Mouse (Mus musculus) frontal cortex, postnatal 10 days (tissue): ENCODE results near the gene Cracr2a.

ENCODE experiments used
- DNase-seq, 2 experiments: peaks; one replicate each; pipeline ENCODE4 v3.0.0; 2022; ENCODE audit warnings: low spot score in 2 of 2, mixed read lengths in 1 of 2

Gene Cracr2a

GRCm38 (mm10) chr6:127565951-127566732, 5.0 kb downstream of the Cracr2a start:
- DNase-seq, result no peak

- no peak for DNase-seq
Measured at GRCm38 (mm10) chr6:127571849-127572550, 10.9 kb downstream of the Cracr2a start.

- DNase-seq, result no peak
Measured at GRCm38 (mm10) chr6:127573779-127574463, 12.8 kb downstream of the Cracr2a start.

- no peak for DNase-seq
Measured at GRCm38 (mm10) chr6:127575194-127575593, 14.1 kb downstream of the Cracr2a start.

GRCm38 (mm10) chr6:127577688-127578087, 16.6 kb downstream of the Cracr2a start:
- no peak for DNase-seq

GRCm38 (mm10) chr6:127578316-127578715, 17.2 kb downstream of the Cracr2a start:
- no peak for DNase-seq

GRCm38 (mm10) chr6:127578810-127579209, 17.7 kb downstream of the Cracr2a start:
- no peak for DNase-seq

GRCm38 (mm10) chr6:127581915-127582314, 20.8 kb downstream of the Cracr2a start:
- no peak for DNase-seq

- peak; percentile 53 to 74 for DNase-seq
Measured at GRCm38 (mm10) chr6:127582391-127583176, 21.4 kb downstream of the Cracr2a start.

- DNase-seq, result no peak
Measured at GRCm38 (mm10) chr6:127591467-127591866, 30.3 kb downstream of the Cracr2a start.

GRCm38 (mm10) chr6:127593487-127593886, 32.3 kb downstream of the Cracr2a start:
- DNase-seq, result no peak

- no peak for DNase-seq
Measured at GRCm38 (mm10) chr6:127599280-127599679, 38.1 kb downstream of the Cracr2a start.

GRCm38 (mm10) chr6:127605067-127606025, 44.2 kb downstream of the Cracr2a start:
- DNase-seq, result no peak

- no peak for DNase-seq
Measured at GRCm38 (mm10) chr6:127609673-127610072, 48.5 kb downstream of the Cracr2a start.

GRCm38 (mm10) chr6:127611216-127611615, 50.1 kb downstream of the Cracr2a start:
- DNase-seq, result no peak

- no peak for DNase-seq
Measured at GRCm38 (mm10) chr6:127614083-127614984, 53.2 kb downstream of the Cracr2a start.

GRCm38 (mm10) chr6:127616623-127617022, 55.5 kb downstream of the Cracr2a start:
- no peak for DNase-seq

GRCm38 (mm10) chr6:127617258-127618025, 56.3 kb downstream of the Cracr2a start:
- peak in 1 of 2 experiments; percentile 32 for DNase-seq

- no peak for DNase-seq
Measured at GRCm38 (mm10) chr6:127618686-127619085, 57.5 kb downstream of the Cracr2a start.
